Mouse (Mus musculus): ENCODE data around the gene Myh10.

DNA sequence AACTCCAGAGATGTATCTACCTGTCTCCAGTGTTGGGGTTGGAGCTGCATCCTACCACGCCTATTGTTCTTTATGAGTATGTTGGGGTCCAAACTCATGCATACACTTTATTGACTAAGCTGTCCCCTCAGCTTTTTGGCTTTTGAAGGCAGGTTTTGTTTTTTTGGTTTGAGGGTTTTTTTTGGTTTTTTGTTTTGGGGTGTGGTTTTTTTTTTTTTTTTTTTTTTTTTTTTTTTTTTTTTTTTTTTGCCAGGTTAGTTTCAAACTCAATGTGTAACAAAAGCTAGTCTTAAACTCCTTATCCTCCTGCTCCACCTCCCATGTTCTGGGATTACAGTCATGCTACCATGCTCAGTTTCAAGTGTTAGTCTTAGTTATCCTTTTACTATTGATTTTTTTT lies 12.9 kb downstream of the Myh10 start:
- TF ChIP-seq GATA1 (IDR thresholded peaks at IDR 0.05; ENCODE audit: borderline replicate concordance, low read length) (no peak), FLI1 (IDR thresholded peaks at IDR 0.05; ENCODE audit: low read length) (no peak)
